Mouse (Mus musculus) heart, embryonic 15.5 days (tissue): ENCODE results near the gene Fen1. TPM values are rescaled to one million over a fixed set of nuclear protein-coding genes. Genes with fewer than 3 reads are reported as not detected.

ENCODE experiments used
- ATAC-seq: fragments of 200-750 bp; cut with Nextera tagmentation; replicated peaks from 2 replicates; pipeline ENCODE4 v1.8.0; 2017; ENCODE audit warnings: low read depth, moderate TSS enrichment; ENCODE audit not compliant: insufficient number of reproducible peaks, insufficient read depth, low FRiP score
- H3K27ac ChIP-seq: fragments of 300-500 bp; sonication (generic); 2 replicates; pipeline ENCODE4 v1.5.1; 2015; ENCODE audit warnings: mild to moderate bottlenecking, inconsistent platforms
- H3K27me3 ChIP-seq: fragments of 300-500 bp; sonication (generic); 2 replicates; pipeline ENCODE4 v1.6.1; 2015; ENCODE audit warnings: inconsistent platforms
- H3K36me3 ChIP-seq: fragments of 300-500 bp; sonication (generic); 2 replicates; pipeline ENCODE4 v1.6.1; 2015; ENCODE audit warnings: mild to moderate bottlenecking, inconsistent platforms
- H3K4me1 ChIP-seq: fragments of 300-500 bp; sonication (generic); replicated peaks from 2 replicates; pipeline ENCODE4 v1.6.1; 2015; ENCODE audit warnings: inconsistent platforms
- H3K4me2 ChIP-seq: fragments of 300-500 bp; sonication (generic); 2 replicates; pipeline ENCODE4 v1.6.1; 2015; ENCODE audit warnings: inconsistent platforms, mild to moderate bottlenecking, moderate library complexity
- H3K4me3 ChIP-seq: fragments of 300-500 bp; sonication (generic); 2 replicates; pipeline ENCODE4 v1.5.1; 2015; ENCODE audit warnings: mild to moderate bottlenecking, inconsistent platforms
- H3K9ac ChIP-seq: fragments of 300-500 bp; sonication (generic); 2 replicates; pipeline ENCODE4 v1.6.1; 2015; ENCODE audit warnings: mild to moderate bottlenecking, inconsistent platforms
- H3K9me3 ChIP-seq: fragments of 300-500 bp; sonication (generic); replicated peaks from 2 replicates; pipeline ENCODE4 v1.6.1; 2016; ENCODE audit warnings: inconsistent platforms
- WGBS: fragments of 180-500 bp; shearing (Covaris S2); methylation state at CpG from one replicate; pipeline ENCODE4 v1.1.7; 2015; ENCODE audit warnings: mixed read lengths; 5-methylcytosine and 5-hydroxymethylcytosine counted together
- polyA plus RNA-seq: library from polyadenylated mRNA; unstranded; fragments of >200 nt; fragmentation: Nextera tagmentation; extraction: Ambion mirVana; gene quantifications from 2 replicates; pipeline ENCODE4 v1.2.1, GENCODE M21; 2015

Gene Fen1
- polyA plus RNA-seq, 1 experiment from 2014 or later: 39.9 TPM

DNA sequence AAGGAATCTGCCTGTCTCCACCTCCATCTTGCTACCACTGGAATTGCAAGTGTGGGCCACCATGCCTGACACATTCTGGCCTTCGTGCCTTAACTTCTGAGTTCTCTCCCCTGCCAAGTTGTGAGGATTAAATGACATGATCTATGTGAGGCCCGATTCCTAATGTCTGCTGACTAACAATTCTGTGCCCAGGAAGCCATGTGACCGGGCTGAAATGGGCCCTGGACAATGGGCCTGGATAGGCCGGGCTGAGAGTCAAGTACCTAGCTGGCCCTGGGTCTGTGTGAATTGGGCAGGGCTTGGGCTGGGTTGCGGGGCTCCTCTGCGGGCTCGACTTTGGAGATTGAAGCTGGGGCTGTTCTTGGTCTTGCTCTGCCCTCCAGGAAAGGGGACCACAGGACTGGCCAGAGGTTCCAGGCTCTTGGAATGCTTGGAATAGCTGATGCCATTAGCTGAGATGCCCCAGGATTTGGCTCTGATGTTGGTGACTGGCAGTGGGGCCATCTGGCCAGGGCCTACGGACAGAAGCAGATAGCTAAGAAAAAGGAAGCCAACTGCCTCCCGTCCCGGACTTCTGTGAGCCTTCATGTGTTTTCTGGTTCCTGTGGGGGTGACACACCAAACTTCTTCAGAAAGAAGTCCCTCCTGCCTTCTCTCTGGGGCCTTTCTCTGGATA is 10.0 kb upstream of the Fen1 start:
- Histone ChIP-seq H3K4me3 (no peak overlapping the region), H3K9me3 (no peaks in the 10 kb centered on the region), H3K4me2 (no peak overlapping the region), H3K36me3 (peaks cover 14% of the 10 kb centered on the region), H3K27me3 (no peaks in the 10 kb centered on the region), H3K9ac (no peak overlapping the region), H3K27ac (no peak overlapping the region), H3K4me1 (no peaks in the 10 kb centered on the region)
- no peak for ATAC-seq
- WGBS: 82% methylated on average over 10 of the region's 10 CpGs

DNA sequence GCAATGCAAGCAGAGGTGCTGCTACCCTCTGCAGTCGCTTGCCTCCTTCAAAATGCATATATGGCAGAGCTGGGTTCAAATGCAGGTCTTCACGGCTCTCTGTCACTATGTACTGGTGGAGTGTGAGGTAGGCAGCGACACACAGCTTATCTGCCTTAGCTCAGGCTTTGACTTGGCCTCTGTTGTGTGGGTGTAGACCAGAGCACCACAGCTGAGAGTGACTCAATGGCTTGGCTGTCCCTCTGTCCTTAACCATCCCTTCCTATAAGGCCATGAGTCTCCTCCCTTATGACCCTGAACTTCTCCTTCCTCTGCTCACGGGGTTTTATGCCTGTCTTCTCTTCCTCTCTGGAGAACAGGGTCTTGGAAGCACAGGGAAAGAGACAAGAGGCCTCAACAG is 6.9 kb upstream of the Fen1 start:
- no peak overlapping the region for H3K27ac ChIP-seq
- H3K4me3 ChIP-seq: no peak overlapping the region
- no peak overlapping the region for H3K9ac ChIP-seq
- WGBS: 79% methylated on average over 4 of the region's 4 CpGs
- no peaks in the 10 kb centered on the region for H3K27me3 ChIP-seq
- ATAC-seq: no peak
- H3K36me3 ChIP-seq: peaks cover 30% of the 10 kb centered on the region
- no peaks in the 10 kb centered on the region for H3K4me1 ChIP-seq
- H3K4me2 ChIP-seq: no peak overlapping the region
- no peaks in the 10 kb centered on the region for H3K9me3 ChIP-seq

DNA sequence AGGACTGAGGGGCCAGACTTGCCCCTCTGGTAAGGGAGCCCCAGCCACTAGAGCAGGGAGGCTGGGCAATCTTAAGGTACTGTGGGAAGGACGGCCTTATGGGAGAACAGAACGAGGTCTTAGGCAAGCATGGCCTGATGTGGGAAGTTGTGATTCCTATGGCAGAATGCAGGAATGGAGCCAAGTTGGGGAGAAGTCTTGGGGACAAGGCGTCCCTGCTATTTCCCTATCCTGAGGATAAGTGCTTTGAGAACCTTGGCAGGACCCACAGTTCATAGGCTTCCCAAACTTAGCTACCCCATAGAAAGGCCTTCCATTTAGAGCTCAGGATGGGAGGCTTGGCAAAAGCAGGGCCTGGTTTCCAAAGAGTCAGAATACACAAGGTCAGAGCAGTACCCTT is 4.9 kb upstream of the Fen1 start:
- ATAC-seq: no peak
- H3K4me2 ChIP-seq: no peak overlapping the region
- H3K27ac ChIP-seq: no peak overlapping the region
- H3K9me3 ChIP-seq: no peaks in the 10 kb centered on the region
- no peak overlapping the region for H3K9ac ChIP-seq
- no peak overlapping the region for H3K4me3 ChIP-seq
- H3K27me3 ChIP-seq: no peaks in the 10 kb centered on the region
- H3K4me1 ChIP-seq: peaks cover 7% of the 10 kb centered on the region
- WGBS: 77% methylated on average over 3 of the region's 3 CpGs
- H3K36me3 ChIP-seq: peaks cover 30% of the 10 kb centered on the region

DNA sequence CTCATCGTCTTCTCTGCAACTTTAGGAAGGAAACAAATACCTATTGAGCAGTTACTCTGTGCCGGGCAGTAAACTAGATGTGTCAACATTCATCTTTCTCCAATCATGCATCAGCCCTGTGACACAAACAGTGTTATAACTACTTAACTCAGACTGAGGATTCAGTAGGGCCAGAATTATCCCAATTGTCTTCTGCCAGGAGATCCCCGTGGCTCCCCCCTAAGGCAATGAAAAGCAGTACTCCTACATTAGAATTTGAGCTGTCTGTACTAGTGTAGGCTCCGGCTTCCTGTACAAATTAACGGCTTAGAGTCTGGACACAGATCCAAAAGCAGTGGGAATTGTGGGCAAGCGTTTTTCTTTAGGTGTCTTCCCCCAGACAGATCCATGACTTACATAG is 1.1 kb upstream of the Fen1 start:
- Histone ChIP-seq H3K9ac (no peak overlapping the region), H3K4me2 (peak overlapping the region; percentile 77), H3K4me3 (peak overlapping the region; percentile 82), H3K4me1 (peaks cover 15% of the 10 kb centered on the region), H3K9me3 (no peaks in the 10 kb centered on the region), H3K36me3 (peaks cover 35% of the 10 kb centered on the region), H3K27ac (peak overlapping the region; percentile 84; the same call in 1 of the 2 replicates), H3K27me3 (no peaks in the 10 kb centered on the region)
- no peak for ATAC-seq
- 63% methylated on average over 6 of the region's 6 CpGs for WGBS

DNA sequence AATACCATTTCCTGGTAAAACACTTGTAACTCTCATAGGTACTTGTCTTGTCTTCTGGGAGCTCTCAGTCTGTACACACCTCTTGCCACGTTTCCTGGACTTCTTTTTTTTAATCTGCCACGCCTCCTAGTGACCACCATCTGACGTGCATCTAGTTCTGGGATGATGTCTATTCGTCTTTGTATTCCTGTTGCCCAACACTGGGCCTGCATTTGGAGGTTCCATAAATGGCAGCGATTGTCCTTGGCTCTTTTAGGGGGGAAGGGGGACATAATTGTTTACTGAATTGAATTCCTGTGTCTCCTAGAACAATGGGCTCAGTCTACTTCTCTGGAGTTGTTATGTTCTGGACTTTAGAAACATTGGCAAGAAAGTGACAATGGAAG is 640 bp upstream of the Fen1 start:
- no peaks in the 10 kb centered on the region for H3K9me3 ChIP-seq
- peak overlapping the region; percentile 82 for H3K4me3 ChIP-seq
- H3K36me3 ChIP-seq: peaks cover 37% of the 10 kb centered on the region
- peak overlapping the region; percentile 80 for H3K9ac ChIP-seq
- ATAC-seq: no peak
- 2% methylated on average over 5 of the region's 5 CpGs for WGBS
- no peaks in the 10 kb centered on the region for H3K27me3 ChIP-seq
- H3K4me2 ChIP-seq: peak overlapping the region; percentile 77
- peaks cover 15% of the 10 kb centered on the region for H3K4me1 ChIP-seq
- peak overlapping the region; percentile 84 for H3K27ac ChIP-seq

DNA sequence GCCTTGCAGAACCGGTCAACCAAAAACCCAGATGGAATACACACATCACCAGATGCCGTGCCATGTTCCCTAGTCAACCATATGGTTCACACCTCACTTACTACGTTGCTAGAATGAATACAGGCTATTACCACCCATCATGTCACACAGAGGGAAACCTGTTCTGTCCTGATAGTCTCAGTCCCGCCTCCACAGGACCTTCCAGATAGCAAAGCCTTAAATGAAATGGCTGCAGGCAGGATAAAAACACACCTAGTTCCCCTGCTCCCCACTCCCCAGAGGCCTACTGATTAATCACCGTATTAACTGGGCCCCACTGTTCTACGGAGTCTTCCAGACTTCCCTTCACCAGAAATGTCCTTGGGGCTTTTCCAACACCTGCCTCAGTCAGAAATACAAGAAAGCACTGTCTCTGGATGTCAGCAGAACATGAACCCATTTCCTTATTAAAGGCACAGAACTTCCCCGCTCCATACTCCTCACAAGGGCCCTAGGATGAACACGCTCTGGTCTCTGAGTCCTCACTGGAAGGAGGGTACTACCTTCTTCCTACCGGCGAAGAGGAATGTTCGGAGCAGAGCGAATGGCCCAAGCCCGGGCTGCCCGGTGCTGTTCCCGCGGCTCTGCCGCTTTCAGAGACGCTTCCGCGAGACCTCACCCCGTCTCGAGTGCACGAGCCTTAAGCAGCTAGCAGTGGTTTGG is 672 bp downstream of the Fen1 start:
- Histone ChIP-seq H3K27me3 (no peaks in the 10 kb centered on the region), H3K4me2 (peak overlapping the region; percentile 77), H3K4me1 (peaks cover 18% of the 10 kb centered on the region), H3K4me3 (peak overlapping the region; percentile 82), H3K27ac (peak overlapping the region; percentile 84), H3K36me3 (peaks cover 41% of the 10 kb centered on the region; the same call in 1 of the 2 replicates), H3K9ac (peak overlapping the region; percentile 80), H3K9me3 (no peaks in the 10 kb centered on the region)
- WGBS: 2% methylated on average over 23 of the region's 23 CpGs
- ATAC-seq: no peak

DNA sequence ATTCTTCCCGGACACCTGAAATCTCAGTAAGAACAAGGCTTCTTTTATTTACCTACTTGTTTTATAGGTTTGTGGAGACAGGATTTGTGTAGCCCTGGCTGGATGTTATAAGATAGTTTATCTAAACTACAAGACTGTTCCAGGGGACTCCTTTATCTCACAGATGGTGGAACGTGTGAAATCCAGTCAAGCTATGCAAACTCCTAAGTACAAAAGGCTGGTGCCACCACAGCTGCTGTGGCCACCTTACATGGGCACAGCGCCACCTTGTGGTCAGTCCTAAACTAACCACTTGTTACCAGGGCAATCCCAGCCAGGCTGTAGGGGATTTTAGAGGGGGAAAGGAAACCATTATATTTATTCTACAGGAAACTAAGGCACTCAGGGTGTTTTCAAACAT is 5.2 kb downstream of the Fen1 start:
- Histone ChIP-seq H3K36me3 (peaks cover 50% of the 10 kb centered on the region), H3K4me1 (peaks cover 11% of the 10 kb centered on the region), H3K4me2 (no peak overlapping the region), H3K27ac (no peak overlapping the region), H3K9ac (no peak overlapping the region), H3K4me3 (no peak overlapping the region), H3K9me3 (no peaks in the 10 kb centered on the region), H3K27me3 (no peaks in the 10 kb centered on the region)
- WGBS: 30% methylated on average over 3 of the region's 3 CpGs
- no peak for ATAC-seq

DNA sequence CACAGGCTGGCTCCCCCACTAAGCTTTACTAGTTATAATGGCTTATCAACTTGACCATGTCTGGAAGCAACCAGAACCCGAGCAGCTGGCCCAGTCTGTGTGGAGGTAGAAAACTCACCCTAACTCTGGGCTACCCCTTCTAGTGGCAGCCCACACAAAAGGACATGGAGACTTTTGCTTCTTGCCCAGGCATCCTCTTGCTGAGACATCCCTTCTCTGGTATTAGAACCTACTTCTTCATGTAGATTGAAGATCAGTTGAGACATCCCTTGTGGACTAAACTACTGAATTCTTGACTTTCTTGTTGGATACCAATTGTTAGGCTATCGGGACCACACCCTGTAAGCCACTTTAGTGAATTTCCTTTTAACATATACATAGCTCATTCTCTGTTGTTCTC is 5.7 kb downstream of the Fen1 start:
- Histone ChIP-seq H3K4me2 (no peak overlapping the region), H3K9me3 (no peaks in the 10 kb centered on the region), H3K36me3 (peaks cover 54% of the 10 kb centered on the region), H3K27ac (no peak overlapping the region), H3K4me1 (peaks cover 10% of the 10 kb centered on the region), H3K4me3 (no peak overlapping the region), H3K9ac (no peak overlapping the region), H3K27me3 (no peaks in the 10 kb centered on the region)
- no peak for ATAC-seq
- 66% methylated on average over 2 of the region's 2 CpGs for WGBS

DNA sequence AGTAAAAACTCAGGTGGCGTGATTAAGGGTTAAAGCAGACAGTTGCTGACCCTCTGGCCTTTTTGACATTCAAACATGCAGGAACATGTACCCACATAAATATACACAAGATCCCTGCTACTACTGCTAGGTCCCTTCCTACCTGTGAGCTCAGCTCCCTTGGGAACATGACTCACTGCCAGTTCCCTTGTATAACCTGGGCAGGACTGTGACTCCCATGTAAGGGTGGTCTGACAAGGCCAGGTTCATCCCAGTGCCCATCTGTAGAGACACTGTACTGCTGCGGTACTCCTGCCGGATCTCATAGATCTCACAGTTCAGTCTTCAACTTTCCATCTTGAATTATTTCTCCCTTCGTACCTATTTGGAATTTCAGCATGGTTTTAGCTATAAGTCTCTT is 6.8 kb downstream of the Fen1 start:
- H3K36me3 ChIP-seq: peaks cover 65% of the 10 kb centered on the region
- H3K4me1 ChIP-seq: peaks cover 2% of the 10 kb centered on the region; the same call in 1 of the 2 replicates
- H3K27me3 ChIP-seq: no peaks in the 10 kb centered on the region
- no peak overlapping the region for H3K4me2 ChIP-seq
- WGBS: 90% methylated on average over 4 of the region's 4 CpGs
- H3K27ac ChIP-seq: no peak overlapping the region
- H3K9me3 ChIP-seq: no peaks in the 10 kb centered on the region
- H3K4me3 ChIP-seq: no peak overlapping the region
- no peak overlapping the region for H3K9ac ChIP-seq
- ATAC-seq: no peak

DNA sequence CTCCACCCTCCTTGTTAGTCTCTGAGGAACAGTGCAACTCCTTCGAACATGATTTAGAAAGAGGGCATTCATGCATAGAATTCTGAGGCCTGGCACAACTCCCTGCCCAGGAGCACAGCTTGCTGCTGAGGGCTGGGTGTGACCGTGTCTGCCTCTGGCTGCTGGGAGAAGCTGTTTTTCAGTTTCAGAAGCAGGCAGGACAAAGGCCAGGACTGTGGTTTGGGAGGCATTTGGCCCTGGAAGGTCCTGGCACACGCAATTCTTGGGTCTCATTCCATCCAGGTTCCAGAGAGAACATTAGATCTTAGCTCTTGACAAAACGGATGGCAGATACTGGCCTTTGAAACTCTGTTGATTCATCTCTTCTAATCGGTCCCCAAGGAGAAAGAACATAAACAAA is 8.7 kb downstream of the Fen1 start:
- Histone ChIP-seq H3K27ac (no peak overlapping the region), H3K9me3 (no peaks in the 10 kb centered on the region), H3K4me2 (no peak overlapping the region), H3K27me3 (no peaks in the 10 kb centered on the region), H3K36me3 (peaks cover 67% of the 10 kb centered on the region), H3K9ac (no peak overlapping the region), H3K4me3 (no peak overlapping the region), H3K4me1 (peaks cover 5% of the 10 kb centered on the region; the same call in 1 of the 2 replicates)
- no peak for ATAC-seq
- 72% methylated on average over 5 of the region's 5 CpGs for WGBS

DNA sequence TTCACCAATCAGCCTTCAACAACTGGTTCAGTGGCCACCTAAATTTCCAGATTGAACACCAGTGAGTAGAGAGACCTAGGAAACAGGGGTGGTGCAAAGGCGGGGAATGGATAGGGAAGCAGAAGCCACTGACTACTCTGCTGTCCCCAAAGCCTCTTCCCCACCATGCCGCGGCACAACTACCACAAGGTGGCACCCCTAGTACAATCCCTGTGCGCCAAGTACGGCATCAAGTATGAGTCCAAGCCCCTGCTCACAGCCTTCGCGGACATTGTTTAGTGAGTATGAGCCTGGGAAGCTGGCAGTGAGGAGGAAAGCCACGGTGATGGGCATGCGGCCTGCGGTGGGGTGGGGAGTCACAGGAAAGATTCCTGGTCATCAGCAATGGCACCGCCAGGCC is 9.6 kb downstream of the Fen1 start:
- no peak overlapping the region for H3K9ac ChIP-seq
- H3K9me3 ChIP-seq: no peaks in the 10 kb centered on the region
- no peak overlapping the region for H3K4me3 ChIP-seq
- no peaks in the 10 kb centered on the region for H3K27me3 ChIP-seq
- H3K27ac ChIP-seq: no peak overlapping the region
- H3K4me2 ChIP-seq: no peak overlapping the region
- peaks cover 5% of the 10 kb centered on the region; the same call in 1 of the 2 replicates for H3K4me1 ChIP-seq
- H3K36me3 ChIP-seq: peaks cover 67% of the 10 kb centered on the region
- ATAC-seq: no peak
- WGBS: 81% methylated on average over 11 of the region's 11 CpGs

DNA sequence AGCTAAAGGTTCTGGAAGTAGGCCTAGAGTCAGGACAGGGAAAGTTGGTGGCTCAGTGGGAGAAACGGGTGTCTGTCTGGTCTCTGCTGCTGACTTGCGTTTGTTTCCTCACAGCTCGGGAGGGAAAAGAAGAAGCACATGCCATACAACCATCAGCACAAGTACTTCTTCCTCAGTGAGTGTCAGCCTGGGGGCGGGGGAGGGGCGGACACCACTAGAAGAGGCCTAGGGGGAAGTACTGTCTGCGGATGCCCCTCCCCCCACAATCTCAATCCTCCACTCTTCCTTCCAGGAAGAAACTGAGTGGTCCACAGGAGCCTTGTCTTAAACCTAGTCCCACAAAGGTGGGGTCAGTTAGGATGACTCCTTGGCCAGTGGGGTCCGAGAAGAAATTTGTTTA is 12.6 kb downstream of the Fen1 start:
- no peak for ATAC-seq
- WGBS: 49% methylated on average over 7 of the region's 7 CpGs
- 0 out of 2 replicates have a peak, but pooled peaks cover 3% of the 10 kb centered on the region for H3K4me1 ChIP-seq
- no peaks in the 10 kb centered on the region for H3K27me3 ChIP-seq
- H3K36me3 ChIP-seq: peaks cover 90% of the 10 kb centered on the region
- no peak overlapping the region for H3K27ac ChIP-seq
- H3K4me2 ChIP-seq: no peak overlapping the region
- no peak overlapping the region for H3K9ac ChIP-seq
- H3K9me3 ChIP-seq: no peaks in the 10 kb centered on the region
- H3K4me3 ChIP-seq: no peak overlapping the region
